Mouse (Mus musculus): ENCODE results near the gene Plekhj1. TPM values are rescaled to one million over a fixed set of nuclear protein-coding genes. Genes with fewer than 3 reads are reported as not detected.
A peak's percentile ranks its signal among the peaks of the same experiment; 100 is the strongest.

The Plekhj1 gene
- polyA plus RNA-seq, 1 experiment from 2014 or later, result 83.2 TPM

GRCm38 (mm10) chr10:80802996-80803395 is 4.6 kb upstream of the Plekhj1 start:
- Histone ChIP-seq H3K27ac (ENCODE audit: poor library complexity, severe bottlenecking) (no peak overlapping the region), H3K4me2 (no peak overlapping the region), H3K4me3 (no peak overlapping the region), H3K27me3 (replicated peaks) (peaks cover 5% of the 10 kb centered on the region), H3K9me3 (replicated peaks) (no peaks in the 10 kb centered on the region), H3K9ac (no peak overlapping the region), H3K36me3 (peaks cover 55% of the 10 kb centered on the region), H3K4me1 (replicated peaks) (peaks cover 47% of the 10 kb centered on the region)
- WGBS, result 72% methylated on average over 3 of the region's 3 CpGs
- no peak for ATAC-seq (ENCODE audit: insufficient number of reproducible peaks, low FRiP score)

- Histone ChIP-seq H3K27ac (ENCODE audit: poor library complexity, severe bottlenecking) (no peak overlapping the region), H3K36me3 (peaks cover 55% of the 10 kb centered on the region), H3K9me3 (replicated peaks) (no peaks in the 10 kb centered on the region), H3K4me3 (no peak overlapping the region), H3K4me2 (no peak overlapping the region), H3K27me3 (replicated peaks) (peaks cover 5% of the 10 kb centered on the region), H3K4me1 (replicated peaks) (peaks cover 41% of the 10 kb centered on the region), H3K9ac (no peak overlapping the region)
- no peak for ATAC-seq (ENCODE audit: insufficient number of reproducible peaks, low FRiP score)
- WGBS, result 91% methylated on average over 10 of the region's 10 CpGs
Measured at GRCm38 (mm10) chr10:80802204-80802912, 3.9 kb upstream of the Plekhj1 start.

GRCm38 (mm10) chr10:80799070-80799566 is 692 bp upstream of the Plekhj1 start:
- H3K4me3 ChIP-seq, result peak overlapping the region; percentile 87
- no peak for ATAC-seq (ENCODE audit: insufficient number of reproducible peaks, low FRiP score)
- H3K4me1 ChIP-seq (replicated peaks), result peaks cover 27% of the 10 kb centered on the region
- WGBS, result 2% methylated on average over 18 of the region's 18 CpGs
- peak overlapping the region; percentile 93 for H3K4me2 ChIP-seq
- H3K27ac ChIP-seq (ENCODE audit: poor library complexity, severe bottlenecking), result peak overlapping the region; percentile 94
- H3K9ac ChIP-seq, result peak overlapping the region; percentile 96
- no peaks in the 10 kb centered on the region for H3K27me3 ChIP-seq (replicated peaks)
- peaks cover 66% of the 10 kb centered on the region for H3K36me3 ChIP-seq
- H3K9me3 ChIP-seq (replicated peaks), result no peaks in the 10 kb centered on the region

GRCm38 (mm10) chr10:80797186-80798149 is 958 bp downstream of the Plekhj1 start:
- Histone ChIP-seq H3K36me3 (peaks cover 66% of the 10 kb centered on the region), H3K4me1 (replicated peaks) (peaks cover 28% of the 10 kb centered on the region), H3K9me3 (replicated peaks) (no peaks in the 10 kb centered on the region), H3K4me2 (peak overlapping the region; percentile 93), H3K9ac (peak overlapping the region; percentile 96), H3K27me3 (replicated peaks) (no peaks in the 10 kb centered on the region), H3K4me3 (peak overlapping the region; percentile 87), H3K27ac (ENCODE audit: poor library complexity, severe bottlenecking) (peak overlapping the region; percentile 94)
- ATAC-seq (ENCODE audit: insufficient number of reproducible peaks, low FRiP score), result peak; percentile 63
- WGBS, result 3% methylated on average over 59 of the region's 59 CpGs

DNA sequence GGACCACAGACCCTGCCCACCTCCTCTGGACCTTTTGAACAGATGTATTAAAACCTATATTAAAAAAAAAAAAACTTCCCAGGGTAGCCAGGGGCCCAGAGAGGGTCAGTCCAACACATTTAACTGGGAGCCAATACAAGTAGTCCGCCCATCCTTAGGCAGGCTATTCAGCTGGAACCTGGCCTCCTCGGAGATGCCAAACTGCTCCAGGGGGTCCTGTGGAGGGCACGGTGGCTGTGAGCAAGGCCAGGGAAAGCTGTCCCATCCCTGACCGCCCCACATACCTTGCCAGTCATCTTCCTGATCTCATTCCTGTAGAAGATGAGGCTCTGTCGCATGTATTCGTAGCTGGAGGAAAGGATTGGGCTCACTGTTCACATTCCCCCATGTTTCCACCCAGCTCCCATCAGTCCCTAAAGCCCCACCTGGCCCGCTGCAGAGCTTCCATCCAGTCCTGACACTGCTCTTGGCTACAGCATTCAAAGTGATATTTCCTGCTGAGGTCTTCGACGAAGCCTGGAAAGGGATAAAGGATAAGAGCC is 2.0 kb downstream of the Plekhj1 start:
- Histone ChIP-seq H3K4me2 (peak overlapping the region; percentile 93), H3K9me3 (replicated peaks) (no peaks in the 10 kb centered on the region), H3K9ac (peak overlapping the region; percentile 96), H3K4me3 (peak overlapping the region; percentile 87), H3K36me3 (peaks cover 66% of the 10 kb centered on the region), H3K4me1 (replicated peaks) (peaks cover 39% of the 10 kb centered on the region), H3K27ac (ENCODE audit: poor library complexity, severe bottlenecking) (no peak overlapping the region), H3K27me3 (replicated peaks) (no peaks in the 10 kb centered on the region)
- WGBS, result 83% methylated on average over 9 of the region's 9 CpGs
- ATAC-seq (ENCODE audit: insufficient number of reproducible peaks, low FRiP score), result no peak

GRCm38 (mm10) chr10:80794750-80795149 is 3.7 kb downstream of the Plekhj1 start:
- Histone ChIP-seq H3K9ac (no peak overlapping the region), H3K27me3 (replicated peaks) (no peaks in the 10 kb centered on the region), H3K4me3 (no peak overlapping the region), H3K36me3 (peaks cover 67% of the 10 kb centered on the region), H3K27ac (ENCODE audit: poor library complexity, severe bottlenecking) (no peak overlapping the region), H3K9me3 (replicated peaks) (no peaks in the 10 kb centered on the region), H3K4me2 (no peak overlapping the region), H3K4me1 (replicated peaks) (peaks cover 43% of the 10 kb centered on the region)
- 91% methylated on average over 8 of the region's 8 CpGs for WGBS
- no peak for ATAC-seq (ENCODE audit: insufficient number of reproducible peaks, low FRiP score)

GRCm38 (mm10) chr10:80793803-80794202 is 4.6 kb downstream of the Plekhj1 start:
- H3K27ac ChIP-seq (ENCODE audit: poor library complexity, severe bottlenecking), result no peak overlapping the region
- H3K9ac ChIP-seq, result no peak overlapping the region
- H3K9me3 ChIP-seq (replicated peaks), result no peaks in the 10 kb centered on the region
- H3K4me2 ChIP-seq, result no peak overlapping the region
- ATAC-seq (ENCODE audit: insufficient number of reproducible peaks, low FRiP score), result no peak
- peaks cover 38% of the 10 kb centered on the region for H3K4me1 ChIP-seq (replicated peaks)
- WGBS, result 88% methylated on average over 4 of the region's 4 CpGs
- no peaks in the 10 kb centered on the region for H3K27me3 ChIP-seq (replicated peaks)
- peaks cover 76% of the 10 kb centered on the region for H3K36me3 ChIP-seq
- H3K4me3 ChIP-seq, result no peak overlapping the region

GRCm38 (mm10) chr10:80793033-80793784 is 5.2 kb downstream of the Plekhj1 start:
- Histone ChIP-seq H3K4me1 (replicated peaks) (peaks cover 38% of the 10 kb centered on the region), H3K9ac (no peak overlapping the region), H3K9me3 (replicated peaks) (no peaks in the 10 kb centered on the region), H3K27me3 (replicated peaks) (no peaks in the 10 kb centered on the region), H3K36me3 (peaks cover 81% of the 10 kb centered on the region), H3K27ac (ENCODE audit: poor library complexity, severe bottlenecking) (no peak overlapping the region), H3K4me3 (no peak overlapping the region), H3K4me2 (no peak overlapping the region)
- WGBS, result 91% methylated on average over 13 of the region's 13 CpGs
- no peak for ATAC-seq (ENCODE audit: insufficient number of reproducible peaks, low FRiP score)

DNA sequence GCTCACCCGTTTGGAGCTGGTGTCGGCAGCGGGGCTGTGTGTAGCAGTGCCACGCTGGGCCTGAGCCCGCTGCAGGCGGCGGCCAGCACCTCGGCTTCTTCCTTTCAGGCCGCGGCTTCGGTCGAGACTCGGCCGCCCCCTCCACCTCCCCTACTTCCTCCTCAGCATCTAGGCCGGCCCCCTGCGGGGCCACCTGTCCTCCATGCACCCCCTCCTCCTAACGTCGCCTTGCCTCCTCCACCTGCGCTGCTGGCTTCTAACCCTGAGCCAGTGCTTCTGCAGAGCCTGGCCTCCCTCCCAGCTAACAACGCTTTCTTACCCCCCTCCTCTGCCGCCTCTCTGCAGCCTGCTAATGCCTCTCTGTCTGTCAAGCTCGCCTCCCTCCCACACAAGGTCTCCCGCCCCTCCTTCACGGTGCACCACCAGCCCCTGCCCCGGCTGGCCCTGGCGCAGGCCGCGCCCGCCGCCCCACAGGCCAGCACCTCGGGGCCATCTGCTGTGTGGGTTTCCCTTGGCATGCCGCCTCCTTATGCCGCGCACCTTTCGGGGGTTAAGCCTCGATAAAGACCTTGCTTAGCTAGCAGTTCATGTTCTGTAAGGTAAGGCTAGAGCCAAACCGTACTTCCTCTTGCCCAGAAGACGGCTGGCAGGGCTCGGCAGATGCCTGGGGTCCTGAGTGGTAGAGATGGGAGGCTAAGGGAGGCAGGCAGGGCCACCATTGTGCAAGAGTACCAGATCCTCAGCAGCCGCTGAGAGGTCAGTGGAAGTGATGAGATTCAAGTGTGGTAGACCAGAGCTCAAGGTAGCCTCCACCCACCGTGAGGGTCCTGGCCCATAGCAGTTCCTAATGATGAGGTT is 6.0 kb downstream of the Plekhj1 start:
- H3K4me1 ChIP-seq (replicated peaks), result peaks cover 37% of the 10 kb centered on the region
- H3K27me3 ChIP-seq (replicated peaks), result no peaks in the 10 kb centered on the region
- H3K27ac ChIP-seq (ENCODE audit: poor library complexity, severe bottlenecking), result peak overlapping the region; percentile 65
- no peaks in the 10 kb centered on the region for H3K9me3 ChIP-seq (replicated peaks)
- peak overlapping the region; percentile 54; the same call in 1 of the 2 replicates for H3K9ac ChIP-seq
- H3K36me3 ChIP-seq, result peaks cover 90% of the 10 kb centered on the region
- no peak overlapping the region; the same call in 1 of the 2 replicates for H3K4me2 ChIP-seq
- no peak overlapping the region for H3K4me3 ChIP-seq
- ATAC-seq (ENCODE audit: insufficient number of reproducible peaks, low FRiP score), result 0 out of 2 replicates have a peak, but pooled peaks have one; percentile 2
- 68% methylated on average over 41 of the region's 41 CpGs for WGBS

All from heart, embryonic 12.5 days (tissue).